Mouse (Mus musculus) B cell, adult (primary cell): ENCODE measurements around the gene Hfm1. TPM values are rescaled to one million over a fixed set of nuclear protein-coding genes. Genes with fewer than 3 reads are reported as not detected.

Experiments
- total RNA-seq: library from RNA; stranded (reverse); gene quantifications from 4 replicates; pipeline ENCODE4 v1.2.4, GENCODE M21; 2023; ENCODE audit not compliant: inconsistent age

Hfm1 gene
- total RNA-seq: not detected in 4 replicates

DNA sequence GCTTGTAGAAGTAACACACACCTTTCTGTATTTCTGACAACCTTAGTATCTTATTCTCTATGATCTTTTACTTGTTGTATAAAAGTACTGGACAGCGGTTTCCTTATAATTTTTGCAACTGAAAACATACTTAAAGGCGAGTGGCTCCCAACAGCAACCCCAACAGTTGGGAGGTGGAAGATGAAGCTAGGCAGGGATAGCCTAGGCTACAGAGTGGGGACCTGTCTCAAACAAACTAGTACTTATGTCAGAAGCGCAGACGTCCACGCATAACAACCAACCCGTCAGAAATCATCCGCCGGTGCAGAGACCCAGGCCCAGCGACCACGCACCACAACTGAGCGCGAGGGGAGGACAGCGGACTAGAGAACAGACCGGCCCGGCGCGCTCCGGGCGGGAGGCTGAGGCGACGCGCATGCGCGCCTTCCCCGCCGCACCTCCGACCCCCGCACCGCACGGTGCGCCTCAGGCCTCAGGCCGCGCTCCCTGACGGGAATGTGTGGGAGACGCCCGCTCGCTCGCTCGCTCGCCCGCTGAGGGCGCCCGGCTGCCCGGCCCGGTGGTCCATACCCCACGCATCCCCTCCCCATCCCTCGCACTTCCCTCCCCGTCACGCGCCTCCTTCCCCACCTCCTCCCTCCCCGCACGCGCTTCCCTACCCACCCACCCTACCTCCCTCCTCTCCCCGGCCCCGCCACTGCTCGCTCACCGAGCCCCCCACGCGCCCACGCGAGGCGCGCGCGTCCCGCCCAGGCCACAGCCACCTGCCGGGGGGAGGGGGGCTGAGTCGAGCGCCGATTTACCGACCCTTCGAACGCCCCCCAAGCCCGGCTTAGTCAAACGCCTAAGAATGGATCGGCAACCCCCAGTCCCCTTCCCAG is at the start of gene Hfm1:
Gene Hfm1 (minus strand): TSS at position 834 of the 881 bp plus-strand sequence.

DNA sequence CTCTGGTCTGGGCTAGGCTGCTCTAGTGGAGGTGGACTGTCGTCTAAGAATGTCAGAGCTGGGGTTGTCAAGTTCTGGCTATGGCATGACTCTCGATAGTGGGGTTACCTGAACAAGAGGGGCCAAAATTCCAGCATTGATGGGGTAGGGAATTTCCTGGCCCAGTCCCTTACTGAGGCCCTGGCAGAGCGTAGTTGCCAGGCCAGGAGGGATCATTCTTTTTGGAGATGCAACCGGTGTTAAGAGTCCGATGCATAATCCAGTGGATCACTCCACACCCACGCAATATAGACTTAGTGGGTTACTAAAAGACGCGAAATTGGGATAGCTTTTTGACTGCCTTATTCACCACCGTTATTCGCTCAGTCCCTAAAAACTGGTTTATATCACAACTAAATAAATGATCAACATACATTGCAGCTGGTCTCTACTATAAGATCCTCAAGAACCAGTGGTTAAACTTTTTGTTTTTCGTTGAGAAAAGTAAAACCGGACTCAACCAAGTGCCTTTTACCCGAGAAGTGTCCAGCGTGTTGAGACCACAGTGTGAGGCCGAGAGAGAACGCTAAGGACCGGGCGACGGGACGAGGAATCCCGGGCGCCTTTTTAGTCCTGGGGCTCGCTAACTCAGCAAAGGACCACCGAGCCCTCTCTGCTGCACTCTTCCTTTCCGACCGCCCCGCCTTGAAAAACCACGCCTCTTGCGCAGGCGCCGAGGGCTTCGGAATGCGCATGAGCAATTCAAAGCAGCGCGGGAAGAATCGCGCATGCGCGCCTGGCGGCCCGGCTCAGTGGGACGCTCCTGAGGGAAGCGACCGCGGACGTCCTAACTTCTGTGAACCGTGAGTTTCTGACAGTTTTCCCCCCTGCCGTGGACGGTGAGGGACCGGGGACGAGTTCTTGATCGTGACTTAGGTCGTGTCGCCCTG is 37.7 kb upstream of the Hfm1 start, which contains the start of gene Cdc7:
Gene Cdc7 (plus strand): TSS at position 739 of the 929 bp plus-strand sequence.

Other genes with a start within 250 kb of the Hfm1 start
- gene Zfp644, start 229.0 kb downstream of the Hfm1 start, total RNA-seq: 140 to 156 TPM (median 144 TPM) in 4 replicates
- gene Cdc7, start 38.0 kb upstream of the Hfm1 start, total RNA-seq: 14.4 to 17.6 TPM (median 15.4 TPM) in 4 replicates